20 mouse cellular contexts compared by ENCODE assay signal in the genomic region with DNA sequence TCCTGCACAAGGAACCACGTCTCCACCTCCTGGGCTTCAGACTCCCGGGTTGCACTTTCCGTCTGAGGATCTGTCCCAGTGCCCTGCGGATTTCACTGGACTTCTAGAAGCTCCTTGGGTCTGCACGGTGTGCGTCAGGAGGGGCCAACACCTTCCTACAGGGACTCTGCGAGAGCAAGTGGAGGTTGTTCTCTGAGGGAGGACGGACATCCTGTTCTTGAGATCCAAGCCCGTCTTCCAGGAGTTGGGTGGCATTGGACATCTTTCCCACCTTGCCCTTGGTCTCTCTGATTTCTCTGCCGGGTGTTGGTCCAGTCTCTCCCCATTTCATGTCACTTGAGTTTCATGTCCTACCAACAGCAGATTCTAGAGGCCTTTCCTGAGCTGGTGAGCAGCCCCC. TPM values are rescaled to one million over a fixed set of nuclear protein-coding genes. Genes with fewer than 3 reads are reported as not detected.
DNase-seq lines count a peak whose midpoint lies in the region; ATAC-seq lines count a peak whose summit lies in the region.
"Had no signal": no experiment of that assay in that cellular context is flagged by ENCODE, and none has a peak within 500 bp of the region (broad histone marks: within the 10 kb centered on the region; RNA-seq: fewer than 3 reads in every experiment).

Ccn6 (minus strand) TSS at position 101 of the 400 bp plus-strand sequence.

- WGBS in liver, embryonic 11.5 days, result 85% methylated on average over 10 of the region's 10 CpGs
- WGBS in liver, embryonic 12.5 days (ENCODE audit: insufficient replicate concordance), result 77% methylated on average over 10 of the region's 10 CpGs
- 88% methylated on average over 10 of the region's 10 CpGs for WGBS in intestine, embryonic 16.5 days
- WGBS in limb, embryonic 13.5 days, result 80% methylated on average over 10 of the region's 10 CpGs
- 92% methylated on average over 10 of the region's 10 CpGs for WGBS in neural tube, embryonic 15.5 days

- no peak for ATAC-seq in liver, embryonic 11.5 days (replicated peaks; ENCODE audit: low FRiP score)
- no peak for ATAC-seq in liver, embryonic 12.5 days
- no peak for ATAC-seq in intestine, embryonic 16.5 days
- no peak for ATAC-seq in limb, embryonic 13.5 days (ENCODE audit: low FRiP score, low read depth)
- no peak for ATAC-seq in neural tube, embryonic 15.5 days (ENCODE audit: low FRiP score)
- no peak for ATAC-seq in frontal cortex, adult (ENCODE audit: low TSS enrichment)
- ATAC-seq: activated CD4-positive, CD25-positive, alpha-beta regulatory T cell, adult 4 months; forebrain, embryonic 15.5 days had no signal

- H3K27me3 ChIP-seq in liver, embryonic 11.5 days (replicated peaks; ENCODE audit: control insufficient read depth, insufficient read depth, low read length), result no peaks in the 10 kb centered on the region; the same call in 1 of the 2 replicates
- peaks cover 51% of the 10 kb centered on the region for H3K27me3 ChIP-seq in liver, embryonic 12.5 days (replicated peaks)
- H3K27me3 ChIP-seq in intestine, embryonic 16.5 days (replicated peaks; ENCODE audit: control insufficient read depth, insufficient read depth, low read length), result no peaks in the 10 kb centered on the region
- H3K27me3 ChIP-seq in limb, embryonic 13.5 days, result no peaks in the 10 kb centered on the region
- H3K27me3 ChIP-seq in neural tube, embryonic 15.5 days (replicated peaks), result no peaks in the 10 kb centered on the region
- H3K27me3 ChIP-seq: forebrain, embryonic 15.5 days; heart, embryonic 13.5 days had no signal

- no peaks in the 10 kb centered on the region for H3K9me3 ChIP-seq in liver, embryonic 11.5 days (ENCODE audit: control insufficient read depth, low read length)
- no peaks in the 10 kb centered on the region for H3K9me3 ChIP-seq in liver, embryonic 12.5 days (replicated peaks)
- no peaks in the 10 kb centered on the region for H3K9me3 ChIP-seq in intestine, embryonic 16.5 days (ENCODE audit: control insufficient read depth, low read length)
- no peaks in the 10 kb centered on the region for H3K9me3 ChIP-seq in limb, embryonic 13.5 days
- H3K9me3 ChIP-seq in neural tube, embryonic 15.5 days (replicated peaks), result no peaks in the 10 kb centered on the region
- H3K9me3 ChIP-seq: forebrain, embryonic 15.5 days; heart, embryonic 13.5 days had no signal

- H3K27ac ChIP-seq in liver, embryonic 11.5 days (ENCODE audit: low read depth, low read length), result no peak within 1 kb of the TSS
- H3K27ac ChIP-seq in liver, embryonic 12.5 days, result no peak within 1 kb of the TSS
- no peak within 1 kb of the TSS for H3K27ac ChIP-seq in intestine, embryonic 16.5 days (ENCODE audit: low read length)
- no peak within 1 kb of the TSS for H3K27ac ChIP-seq in limb, embryonic 13.5 days
- H3K27ac ChIP-seq in neural tube, embryonic 15.5 days (replicated peaks), result peak within 1 kb of the TSS; percentile 91; the same call in 1 of the 2 replicates
- H3K27ac ChIP-seq: heart, embryonic 13.5 days had no signal

- H3K9ac ChIP-seq in liver, embryonic 11.5 days (ENCODE audit: low read depth, low read length), result no peak within 1 kb of the TSS
- H3K9ac ChIP-seq in liver, embryonic 12.5 days, result no peak within 1 kb of the TSS
- 0 out of 2 replicates have a peak within 1 kb of the TSS, but pooled peaks have one; percentile 20 for H3K9ac ChIP-seq in intestine, embryonic 16.5 days (ENCODE audit: low read depth, low read length)
- H3K9ac ChIP-seq in limb, embryonic 13.5 days, result no peak within 1 kb of the TSS
- no peak within 1 kb of the TSS for H3K9ac ChIP-seq in neural tube, embryonic 15.5 days (replicated peaks)
- H3K9ac ChIP-seq: forebrain, embryonic 15.5 days; heart, embryonic 13.5 days had no signal

- no peak within 1 kb of the TSS for H3K4me3 ChIP-seq in liver, embryonic 11.5 days (ENCODE audit: low read depth, low read length)
- H3K4me3 ChIP-seq in liver, embryonic 12.5 days, result no peak within 1 kb of the TSS
- H3K4me3 ChIP-seq in intestine, embryonic 16.5 days (ENCODE audit: low read length), result peak within 1 kb of the TSS; percentile 4; the same call in 1 of the 2 replicates
- 0 out of 2 replicates have a peak within 1 kb of the TSS, but pooled peaks have one; percentile 7 for H3K4me3 ChIP-seq in limb, embryonic 13.5 days
- H3K4me3 ChIP-seq in neural tube, embryonic 15.5 days (replicated peaks), result no peak within 1 kb of the TSS
- H3K4me3 ChIP-seq: forebrain, embryonic 15.5 days; heart, embryonic 13.5 days had no signal

- no peak for DNase-seq in liver, embryonic 11.5 days (ENCODE audit: low spot score)
- no peak for DNase-seq in layer of hippocampus, postnatal 25 days (ENCODE audit: extremely low spot score in 1 of 2, low spot score in 1 of 2)
- DNase-seq: cerebellum, adult 11-12 months; gastrocnemius, postnatal 14 days; kidney, adult 9 months; right cerebral cortex, postnatal 25 days; thymus, postnatal 14 days had no signal

- peak within 1 kb of the TSS; percentile 24 for H3K4me2 ChIP-seq in liver, embryonic 11.5 days
- H3K4me2 ChIP-seq in liver, embryonic 12.5 days, result no peak within 1 kb of the TSS
- H3K4me2 ChIP-seq in intestine, embryonic 16.5 days (ENCODE audit: low read depth, low read length), result peak within 1 kb of the TSS; percentile 34
- H3K4me2 ChIP-seq in limb, embryonic 13.5 days (replicated peaks), result peak within 1 kb of the TSS; percentile 50
- no peak within 1 kb of the TSS for H3K4me2 ChIP-seq in neural tube, embryonic 15.5 days
- H3K4me2 ChIP-seq: forebrain, embryonic 15.5 days; heart, embryonic 13.5 days had no signal

- H3K36me3 ChIP-seq in liver, embryonic 11.5 days (ENCODE audit: control insufficient read depth, insufficient read depth, low read length), result no peaks in the 10 kb centered on the region
- no peaks in the 10 kb centered on the region for H3K36me3 ChIP-seq in liver, embryonic 12.5 days
- H3K36me3 ChIP-seq in intestine, embryonic 16.5 days (ENCODE audit: control insufficient read depth, insufficient read depth, low read length), result no peaks in the 10 kb centered on the region
- no peaks in the 10 kb centered on the region for H3K36me3 ChIP-seq in limb, embryonic 13.5 days
- H3K36me3 ChIP-seq in neural tube, embryonic 15.5 days, result no peaks in the 10 kb centered on the region
- H3K36me3 ChIP-seq: forebrain, embryonic 15.5 days; heart, embryonic 13.5 days had no signal

- no peaks in the 10 kb centered on the region for H3K4me1 ChIP-seq in liver, embryonic 11.5 days (replicated peaks; ENCODE audit: control insufficient read depth, insufficient read depth, low read length)
- no peaks in the 10 kb centered on the region for H3K4me1 ChIP-seq in liver, embryonic 12.5 days
- H3K4me1 ChIP-seq in intestine, embryonic 16.5 days (ENCODE audit: control insufficient read depth, insufficient read depth, low read length), result peaks cover 8% of the 10 kb centered on the region; the same call in 1 of the 2 replicates
- peaks cover 9% of the 10 kb centered on the region for H3K4me1 ChIP-seq in limb, embryonic 13.5 days
- H3K4me1 ChIP-seq in neural tube, embryonic 15.5 days, result peaks cover 32% of the 10 kb centered on the region

RNA-seq across cellular contexts. Expression of gene Ccn6, which starts in this region (rescaled TPM):
- polyA plus RNA-seq in liver, embryonic 11.5 days (2014; fragmentation: Nextera tagmentation; extraction: Ambion mirVana), result 0.29 TPM in 1 of 2 replicates, not detected in the other
- polyA plus RNA-seq in liver, embryonic 12.5 days (2016; fragmentation: Nextera tagmentation; extraction: Ambion mirVana), result not detected in 2 replicates
- polyA plus RNA-seq in intestine, embryonic 16.5 days (2015; fragmentation: Nextera tagmentation; extraction: Ambion mirVana), result 0.16 and 0.20 TPM in 2 replicates
- polyA plus RNA-seq in limb, embryonic 13.5 days (2015; fragmentation: Nextera tagmentation; extraction: Ambion mirVana), result 0.45 and 0.64 TPM in 2 replicates
- polyA plus RNA-seq in neural tube, embryonic 15.5 days (2015; fragmentation: Nextera tagmentation; extraction: Ambion mirVana), result 0.65 and 0.69 TPM in 2 replicates
- under 1 TPM in 1 of 2 experiments, not detected in 1; 0.37 TPM for total RNA-seq in layer of hippocampus, postnatal 25 days (2021)
- total RNA-seq: CH12.LX; common myeloid progenitor, adult 5-6 weeks; hematopoietic stem cell, adult 5-6 weeks; megakaryocyte-erythroid progenitor cell, adult 5-6 weeks; monocyte, adult 5-6 weeks had no signal
- polyA plus RNA-seq: activated CD4-positive, CD25-positive, alpha-beta regulatory T cell, adult 4 months; heart, embryonic 13.5 days had no signal

Comparison
In these comparisons a context has a peak if more than half of its experiments do, and no peak if none do; other contexts are left out.
1. H3K4me2 ChIP-seq: peak in liver, embryonic 11.5 days (single experiment), intestine, embryonic 16.5 days (single experiment) and limb, embryonic 13.5 days (single experiment); none in liver, embryonic 12.5 days (single experiment) and neural tube, embryonic 15.5 days (single experiment).
2. H3K4me3 ChIP-seq: peak in intestine, embryonic 16.5 days (single experiment) and limb, embryonic 13.5 days (single experiment); none in liver, embryonic 11.5 days (single experiment), liver, embryonic 12.5 days (single experiment) and neural tube, embryonic 15.5 days (single experiment).